Comparison of ENCODE assay signal across 21 mouse cellular contexts in genomic region chr17:47704692-47705091, GRCm38 (mm10). TPM values are rescaled to one million over a fixed set of nuclear protein-coding genes. Genes with fewer than 3 reads are reported as not detected.
DNase-seq lines count a peak whose midpoint lies in the region; ATAC-seq and TF ChIP-seq lines count a peak whose summit lies in the region.
"Had no signal": no experiment of that assay in that cellular context is flagged by ENCODE, and none has a peak within 500 bp of the region (broad histone marks: within the 10 kb centered on the region; RNA-seq: fewer than 3 reads in every experiment).

No protein-coding gene starts in this region.

- 73% methylated on average over 4 of the region's 4 CpGs for WGBS in lung, postnatal 0 days
- 86% methylated on average over 4 of the region's 4 CpGs for WGBS in hindbrain, embryonic 10.5 days

- H3K4me3 ChIP-seq in lung, postnatal 0 days (ENCODE audit: low read depth, low read length): no peak overlapping the region
- no peak overlapping the region for H3K4me3 ChIP-seq in ES-Bruce4 (ENCODE audit: low read depth, low read length)
- H3K4me3 ChIP-seq in hindbrain, embryonic 10.5 days: no peak overlapping the region
- H3K4me3 ChIP-seq: embryonic facial prominence, embryonic 15.5 days; midbrain, embryonic 10.5 days; neural tube, embryonic 12.5 days had no signal

- ATAC-seq in lung, postnatal 0 days: no peak
- ATAC-seq: hindbrain, embryonic 16.5 days had no signal

- TF ChIP-seq POLR2A in ES-Bruce4 (IDR thresholded peaks at IDR 0.05; ENCODE audit: insufficient read depth, low read length): no peak

- DNase-seq in kidney, adult 9 months: peak; percentile 29
- no peak for DNase-seq in kidney, postnatal 14 days
- no peak for DNase-seq in lung, postnatal 0 days (ENCODE audit: low spot score)
- DNase-seq in lung, postnatal 25 days (ENCODE audit: low spot score): no peak
- DNase-seq in thymus, postnatal 25 days: peak; percentile 23
- no peak for DNase-seq in hindbrain, embryonic 10.5 days (ENCODE audit: low spot score)
- DNase-seq: adrenal gland, postnatal 36 days; cerebellum, adult 18-20 months; cerebellum, postnatal 25 days; heart, adult 11 months; heart, postnatal 4 days; kidney, adult 11 months; kidney, postnatal 4 days; lung, embryonic 14.5 days; right cerebral cortex, postnatal 4 days had no signal

- H3K9ac ChIP-seq in lung, postnatal 0 days (replicated peaks; ENCODE audit: low read depth): no peak overlapping the region
- H3K9ac ChIP-seq in ES-Bruce4 (ENCODE audit: low read depth, poor library complexity, severe bottlenecking): peak overlapping the region; percentile 86
- H3K9ac ChIP-seq: embryonic facial prominence, embryonic 15.5 days; lung, embryonic 14.5 days; neural tube, embryonic 12.5 days had no signal

- H3K9me3 ChIP-seq in lung, postnatal 0 days (ENCODE audit: low read length): no peaks in the 10 kb centered on the region
- H3K9me3 ChIP-seq in ES-Bruce4 (replicated peaks; ENCODE audit: control insufficient read depth, insufficient read depth, low read length, poor library complexity, severe bottlenecking): no peaks in the 10 kb centered on the region
- no peaks in the 10 kb centered on the region for H3K9me3 ChIP-seq in hindbrain, embryonic 10.5 days
- H3K9me3 ChIP-seq: embryonic facial prominence, embryonic 15.5 days; midbrain, embryonic 10.5 days; neural tube, embryonic 12.5 days had no signal

- H3K36me3 ChIP-seq in lung, postnatal 0 days (ENCODE audit: insufficient read depth, low read length): no peaks in the 10 kb centered on the region; the same call in 1 of the 2 replicates
- H3K36me3 ChIP-seq in ES-Bruce4 (ENCODE audit: control insufficient read depth, insufficient read depth, low read length, poor library complexity, severe bottlenecking): no peaks in the 10 kb centered on the region
- peaks cover 37% of the 10 kb centered on the region for H3K36me3 ChIP-seq in hindbrain, embryonic 10.5 days

- peak; percentile 26 for TF ChIP-seq CTCF in lung, postnatal 0 days (IDR thresholded peaks at IDR 0.05)
- peak; percentile 70 for TF ChIP-seq CTCF in ES-Bruce4 (IDR thresholded peaks at IDR 0.05; ENCODE audit: low read depth, low read length)

- H3K4me2 ChIP-seq in lung, postnatal 0 days (replicated peaks; ENCODE audit: low read depth, low read length): no peak overlapping the region
- H3K4me2 ChIP-seq: embryonic facial prominence, embryonic 15.5 days; lung, embryonic 14.5 days; neural tube, embryonic 12.5 days had no signal

- H3K27ac ChIP-seq in lung, postnatal 0 days (ENCODE audit: low read length): no peak overlapping the region
- no peak overlapping the region for H3K27ac ChIP-seq in ES-Bruce4 (ENCODE audit: insufficient read depth, low read length)
- H3K27ac ChIP-seq in hindbrain, embryonic 10.5 days: no peak overlapping the region
- H3K27ac ChIP-seq: embryonic facial prominence, embryonic 15.5 days; macrophage; midbrain, embryonic 10.5 days; neural tube, embryonic 12.5 days had no signal

- H3K27me3 ChIP-seq in lung, postnatal 0 days (replicated peaks; ENCODE audit: insufficient read depth, low read length): no peaks in the 10 kb centered on the region
- no peaks in the 10 kb centered on the region for H3K27me3 ChIP-seq in ES-Bruce4 (ENCODE audit: control insufficient read depth, insufficient read depth, low read length, poor library complexity, severe bottlenecking)
- peaks cover 38% of the 10 kb centered on the region for H3K27me3 ChIP-seq in hindbrain, embryonic 10.5 days (ENCODE audit: insufficient read depth, poor library complexity, severe bottlenecking)
- H3K27me3 ChIP-seq: embryonic facial prominence, embryonic 15.5 days had no signal

- no peak for TF ChIP-seq EP300 in lung, postnatal 0 days (IDR thresholded peaks at IDR 0.05)
- no peak for TF ChIP-seq EP300 in ES-Bruce4 (IDR thresholded peaks at IDR 0.05; ENCODE audit: insufficient read depth, low read depth, low read length)

- H3K4me1 ChIP-seq in lung, postnatal 0 days (ENCODE audit: insufficient read depth, low read depth, low read length): no peaks in the 10 kb centered on the region
- peaks cover 7% of the 10 kb centered on the region for H3K4me1 ChIP-seq in ES-Bruce4 (ENCODE audit: control insufficient read depth, insufficient read depth, low read length)
- peaks cover 10% of the 10 kb centered on the region for H3K4me1 ChIP-seq in hindbrain, embryonic 10.5 days (replicated peaks)
- H3K4me1 ChIP-seq: neural tube, embryonic 12.5 days had no signal

RNA-seq across cellular contexts. Expression of gene Prickle4, which starts 10.2 kb away (rescaled TPM):
- 0.94 and 1.9 TPM in 2 replicates for polyA plus RNA-seq in lung, postnatal 0 days (2015; fragmentation: Nextera tagmentation; extraction: Ambion mirVana)
- polyA plus RNA-seq in ES-Bruce4 (2011; ENCODE audit: insufficient read depth, insufficient read length, low read depth, missing spikeins): 2.0 and 2.2 TPM in 2 replicates
- 0.34 and 0.66 TPM in 2 replicates for polyA plus RNA-seq in hindbrain, embryonic 10.5 days (2016; fragmentation: Nextera tagmentation; extraction: Ambion mirVana)
- polyA plus RNA-seq: lung, embryonic 14.5 days had no signal

RNA-seq across cellular contexts. Expression of gene Gm21981, which starts 10.4 kb away (rescaled TPM):
- 0.18 and 0.42 TPM in 2 replicates for polyA plus RNA-seq in lung, postnatal 0 days (2015; fragmentation: Nextera tagmentation; extraction: Ambion mirVana)
- polyA plus RNA-seq in ES-Bruce4 (2011; ENCODE audit: insufficient read depth, insufficient read length, low read depth, missing spikeins): 0.24 and 1.0 TPM in 2 replicates
- 0.27 and 0.86 TPM in 2 replicates for polyA plus RNA-seq in hindbrain, embryonic 10.5 days (2016; fragmentation: Nextera tagmentation; extraction: Ambion mirVana)

RNA-seq across cellular contexts. Expression of gene Frs3, which starts 15.9 kb away (rescaled TPM):
- 4.1 TPM in 2 replicates for polyA plus RNA-seq in lung, postnatal 0 days (2015; fragmentation: Nextera tagmentation; extraction: Ambion mirVana)
- polyA plus RNA-seq in ES-Bruce4 (2011; ENCODE audit: insufficient read depth, insufficient read length, low read depth, missing spikeins): 14.0 and 14.5 TPM in 2 replicates
- polyA plus RNA-seq in hindbrain, embryonic 10.5 days (2016; fragmentation: Nextera tagmentation; extraction: Ambion mirVana): 9.5 and 12.7 TPM in 2 replicates

RNA-seq across cellular contexts. Expression of gene Tomm6, which starts 16.5 kb away (rescaled TPM):
- polyA plus RNA-seq in lung, postnatal 0 days (2015; fragmentation: Nextera tagmentation; extraction: Ambion mirVana): 303 and 324 TPM in 2 replicates
- polyA plus RNA-seq in ES-Bruce4 (2011; ENCODE audit: insufficient read depth, insufficient read length, low read depth, missing spikeins): 221 and 231 TPM in 2 replicates
- polyA plus RNA-seq in hindbrain, embryonic 10.5 days (2016; fragmentation: Nextera tagmentation; extraction: Ambion mirVana): 369 and 408 TPM in 2 replicates

RNA-seq across cellular contexts. Expression of gene Pgc, which starts 21.9 kb away (rescaled TPM):
- polyA plus RNA-seq in lung, postnatal 0 days (2015; fragmentation: Nextera tagmentation; extraction: Ambion mirVana): 22.6 and 25.4 TPM in 2 replicates
- 4.9 and 5.0 TPM in 2 replicates for polyA plus RNA-seq in ES-Bruce4 (2011; ENCODE audit: insufficient read depth, insufficient read length, low read depth, missing spikeins)
- 0.15 TPM in 1 of 2 replicates, not detected in the other for polyA plus RNA-seq in hindbrain, embryonic 10.5 days (2016; fragmentation: Nextera tagmentation; extraction: Ambion mirVana)
- polyA plus RNA-seq: hindbrain, embryonic 16.5 days; macrophage; neural tube, embryonic 12.5 days had no signal

Comparison
In these comparisons a context has a peak if more than half of its experiments do, and no peak if none do; other contexts are left out.
1. DNase-seq: peak in kidney, adult 9 months (single experiment) and thymus, postnatal 25 days (single experiment); none in kidney, postnatal 14 days (single experiment), lung, postnatal 0 days (single experiment), lung, postnatal 25 days (single experiment) and hindbrain, embryonic 10.5 days (single experiment).